Mouse (Mus musculus): ENCODE results near the gene Arid5b. TPM values are rescaled to one million over a fixed set of nuclear protein-coding genes. Genes with fewer than 3 reads are reported as not detected.

Gene Arid5b
- polyA plus RNA-seq, 1 experiment from 2014 or later: 44.2 TPM

GRCm38 (mm10) chr10:68093496-68093895, 185.0 kb downstream of the Arid5b start:
- no peak overlapping the region for H3K4me3 ChIP-seq
- ATAC-seq (ENCODE audit: low FRiP score, low read depth): no peak
- H3K4me1 ChIP-seq: 0 out of 2 replicates have a peak, but pooled peaks cover 7% of the 10 kb centered on the region
- no peak overlapping the region for H3K4me2 ChIP-seq (replicated peaks)
- no peak overlapping the region for H3K27ac ChIP-seq
- no peaks in the 10 kb centered on the region for H3K27me3 ChIP-seq
- H3K9me3 ChIP-seq: no peaks in the 10 kb centered on the region
- peaks cover 50% of the 10 kb centered on the region for H3K36me3 ChIP-seq
- H3K9ac ChIP-seq: no peak overlapping the region
- 89% methylated on average over 3 of the region's 3 CpGs for WGBS

DNA sequence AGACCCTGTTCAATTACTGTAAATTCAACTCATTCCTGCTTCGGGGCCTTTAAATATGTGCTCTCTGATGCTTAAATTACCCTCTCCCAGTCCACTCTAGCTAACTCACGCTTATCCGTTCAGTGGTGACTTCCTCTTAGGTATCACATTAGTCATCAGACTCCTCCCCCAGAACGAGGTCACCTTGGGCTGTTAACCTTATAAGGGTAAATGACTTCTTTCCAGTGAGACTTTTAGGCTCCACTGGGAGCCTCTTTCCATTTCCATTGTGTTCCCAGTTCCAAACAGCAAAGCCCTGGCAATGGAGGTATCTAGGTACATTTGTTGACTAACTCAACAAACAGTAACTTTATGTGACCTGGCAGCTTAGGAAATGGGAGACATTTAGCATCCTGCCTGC, 186.7 kb downstream of the Arid5b start:
- WGBS: 80% methylated on average over 4 of the region's 4 CpGs
- Histone ChIP-seq H3K27ac (no peak overlapping the region), H3K4me3 (no peak overlapping the region), H3K4me1 (peaks cover 9% of the 10 kb centered on the region; the same call in 1 of the 2 replicates), H3K36me3 (peaks cover 34% of the 10 kb centered on the region), H3K4me2 (replicated peaks) (no peak overlapping the region), H3K27me3 (no peaks in the 10 kb centered on the region), H3K9me3 (no peaks in the 10 kb centered on the region), H3K9ac (no peak overlapping the region)
- ATAC-seq (ENCODE audit: low FRiP score, low read depth): no peak

GRCm38 (mm10) chr10:68091011-68091410, 187.5 kb downstream of the Arid5b start:
- Histone ChIP-seq H3K9me3 (no peaks in the 10 kb centered on the region), H3K27ac (no peak overlapping the region), H3K4me3 (no peak overlapping the region), H3K36me3 (peaks cover 25% of the 10 kb centered on the region), H3K4me2 (replicated peaks) (no peak overlapping the region), H3K27me3 (no peaks in the 10 kb centered on the region), H3K9ac (no peak overlapping the region), H3K4me1 (peaks cover 12% of the 10 kb centered on the region; the same call in 1 of the 2 replicates)
- 92% methylated on average over 11 of the region's 11 CpGs for WGBS
- no peak for ATAC-seq (ENCODE audit: low FRiP score, low read depth)

GRCm38 (mm10) chr10:68090544-68090943, 188.0 kb downstream of the Arid5b start:
- Histone ChIP-seq H3K4me1 (peaks cover 12% of the 10 kb centered on the region; the same call in 1 of the 2 replicates), H3K4me2 (replicated peaks) (no peak overlapping the region), H3K36me3 (peaks cover 21% of the 10 kb centered on the region), H3K9ac (no peak overlapping the region), H3K27ac (no peak overlapping the region), H3K4me3 (no peak overlapping the region), H3K9me3 (no peaks in the 10 kb centered on the region), H3K27me3 (no peaks in the 10 kb centered on the region)
- ATAC-seq (ENCODE audit: low FRiP score, low read depth): no peak
- 59% methylated on average over 3 of the region's 3 CpGs for WGBS

GRCm38 (mm10) chr10:68090197-68090535, 188.4 kb downstream of the Arid5b start:
- H3K4me3 ChIP-seq: no peak overlapping the region
- H3K4me2 ChIP-seq (replicated peaks): no peak overlapping the region
- 62% methylated on average over 4 of the region's 4 CpGs for WGBS
- H3K9ac ChIP-seq: no peak overlapping the region
- ATAC-seq (ENCODE audit: low FRiP score, low read depth): no peak; the same call in 1 of the 2 replicates
- no peaks in the 10 kb centered on the region for H3K9me3 ChIP-seq
- no peaks in the 10 kb centered on the region for H3K27me3 ChIP-seq
- peaks cover 17% of the 10 kb centered on the region for H3K36me3 ChIP-seq
- H3K4me1 ChIP-seq: peaks cover 12% of the 10 kb centered on the region; the same call in 1 of the 2 replicates
- no peak overlapping the region for H3K27ac ChIP-seq

DNA sequence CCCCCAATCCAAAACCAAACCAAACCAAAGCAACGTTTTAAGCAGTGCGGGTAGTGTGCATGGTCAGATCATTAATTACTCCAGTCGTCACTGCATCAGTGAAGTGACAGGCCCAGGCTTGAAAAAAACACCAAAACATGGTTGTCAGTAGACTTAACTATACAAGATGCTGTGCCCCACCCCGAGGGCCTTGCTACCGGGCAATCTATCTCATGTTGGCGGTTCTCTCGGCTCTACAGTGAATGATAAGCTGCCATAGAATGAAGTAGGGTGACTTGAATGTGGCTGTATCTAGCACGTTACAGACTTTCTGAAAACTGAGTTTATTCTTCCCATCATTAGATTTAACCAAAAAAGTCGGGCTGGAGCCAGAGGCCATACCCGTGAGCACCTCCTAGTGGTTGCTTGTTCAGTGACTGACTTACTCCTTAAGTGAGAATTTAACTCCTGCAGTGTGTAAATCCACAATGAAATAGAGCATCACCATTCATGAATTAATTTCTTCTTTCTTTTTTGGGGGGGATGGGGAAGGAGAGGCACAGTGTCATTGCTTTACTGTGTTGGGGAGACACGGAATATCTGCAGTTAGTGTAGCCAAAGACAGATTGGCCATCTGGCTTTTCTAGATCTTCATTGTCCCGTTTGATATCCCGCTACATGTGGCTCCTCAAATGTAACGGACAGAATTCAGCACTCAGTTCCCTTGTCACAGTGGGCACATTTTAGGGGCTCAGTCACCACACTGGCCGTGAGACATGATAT, 188.9 kb downstream of the Arid5b start:
- Histone ChIP-seq H3K4me2 (replicated peaks) (no peak overlapping the region), H3K27me3 (no peaks in the 10 kb centered on the region), H3K36me3 (peaks cover 11% of the 10 kb centered on the region), H3K9ac (no peak overlapping the region), H3K27ac (no peak overlapping the region), H3K9me3 (no peaks in the 10 kb centered on the region), H3K4me3 (no peak overlapping the region), H3K4me1 (peaks cover 12% of the 10 kb centered on the region; the same call in 1 of the 2 replicates)
- ATAC-seq (ENCODE audit: low FRiP score, low read depth): no peak
- 67% methylated on average over 15 of the region's 15 CpGs for WGBS

- Histone ChIP-seq H3K4me2 (replicated peaks) (no peak overlapping the region), H3K27me3 (no peaks in the 10 kb centered on the region), H3K4me1 (peaks cover 12% of the 10 kb centered on the region; the same call in 1 of the 2 replicates), H3K27ac (no peak overlapping the region), H3K4me3 (no peak overlapping the region), H3K9me3 (no peaks in the 10 kb centered on the region), H3K36me3 (no peaks in the 10 kb centered on the region), H3K9ac (no peak overlapping the region)
- 72% methylated on average over 3 of the region's 3 CpGs for WGBS
- no peak for ATAC-seq (ENCODE audit: low FRiP score, low read depth)
Measured at GRCm38 (mm10) chr10:68087722-68088121, 190.8 kb downstream of the Arid5b start.

DNA sequence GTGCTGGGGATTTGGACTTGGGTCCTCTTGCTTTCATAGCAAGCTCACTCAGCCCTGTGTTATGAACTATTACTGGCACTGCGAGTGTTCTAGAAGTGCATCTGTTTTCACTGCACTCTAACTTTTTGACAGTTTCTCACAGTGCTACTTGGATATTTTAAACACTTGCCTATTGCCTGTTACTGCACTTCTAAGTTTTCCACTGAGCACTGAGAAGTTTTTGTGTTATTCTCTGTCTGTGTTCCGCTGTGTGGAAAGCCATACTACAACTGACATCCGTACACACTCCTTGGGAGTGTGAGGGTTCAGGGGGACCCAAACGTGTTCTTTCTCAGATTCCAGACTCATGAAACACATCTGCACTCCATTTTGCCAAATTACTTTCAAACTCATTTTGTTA, 191.6 kb downstream of the Arid5b start:
- no peak for ATAC-seq (ENCODE audit: low FRiP score, low read depth)
- H3K36me3 ChIP-seq: no peaks in the 10 kb centered on the region
- no peak overlapping the region for H3K9ac ChIP-seq
- H3K4me3 ChIP-seq: no peak overlapping the region
- H3K27ac ChIP-seq: peak overlapping the region; percentile 48; the same call in 1 of the 2 replicates
- no peaks in the 10 kb centered on the region for H3K27me3 ChIP-seq
- no peak overlapping the region for H3K4me2 ChIP-seq (replicated peaks)
- peaks cover 12% of the 10 kb centered on the region; the same call in 1 of the 2 replicates for H3K4me1 ChIP-seq
- 44% methylated on average over 4 of the region's 4 CpGs for WGBS
- no peaks in the 10 kb centered on the region for H3K9me3 ChIP-seq

- H3K4me3 ChIP-seq: no peak overlapping the region
- no peak overlapping the region for H3K4me2 ChIP-seq (replicated peaks)
- no peaks in the 10 kb centered on the region for H3K36me3 ChIP-seq
- H3K9me3 ChIP-seq: no peaks in the 10 kb centered on the region
- H3K4me1 ChIP-seq: peaks cover 17% of the 10 kb centered on the region; the same call in 1 of the 2 replicates
- ATAC-seq (ENCODE audit: low FRiP score, low read depth): no peak
- no peaks in the 10 kb centered on the region for H3K27me3 ChIP-seq
- 73% methylated on average over 4 of the region's 4 CpGs for WGBS
- H3K9ac ChIP-seq: no peak overlapping the region
- H3K27ac ChIP-seq: no peak overlapping the region
Measured at GRCm38 (mm10) chr10:68085574-68085973, 193.0 kb downstream of the Arid5b start.

GRCm38 (mm10) chr10:68081712-68082111, 196.8 kb downstream of the Arid5b start:
- no peak for ATAC-seq (ENCODE audit: low FRiP score, low read depth)
- H3K36me3 ChIP-seq: no peaks in the 10 kb centered on the region
- peaks cover 6% of the 10 kb centered on the region; the same call in 1 of the 2 replicates for H3K4me1 ChIP-seq
- no peak overlapping the region for H3K27ac ChIP-seq
- H3K4me2 ChIP-seq (replicated peaks): no peak overlapping the region
- no peak overlapping the region for H3K9ac ChIP-seq
- 55% methylated on average over 6 of the region's 6 CpGs for WGBS
- no peaks in the 10 kb centered on the region for H3K9me3 ChIP-seq
- no peak overlapping the region for H3K4me3 ChIP-seq
- no peaks in the 10 kb centered on the region for H3K27me3 ChIP-seq

DNA sequence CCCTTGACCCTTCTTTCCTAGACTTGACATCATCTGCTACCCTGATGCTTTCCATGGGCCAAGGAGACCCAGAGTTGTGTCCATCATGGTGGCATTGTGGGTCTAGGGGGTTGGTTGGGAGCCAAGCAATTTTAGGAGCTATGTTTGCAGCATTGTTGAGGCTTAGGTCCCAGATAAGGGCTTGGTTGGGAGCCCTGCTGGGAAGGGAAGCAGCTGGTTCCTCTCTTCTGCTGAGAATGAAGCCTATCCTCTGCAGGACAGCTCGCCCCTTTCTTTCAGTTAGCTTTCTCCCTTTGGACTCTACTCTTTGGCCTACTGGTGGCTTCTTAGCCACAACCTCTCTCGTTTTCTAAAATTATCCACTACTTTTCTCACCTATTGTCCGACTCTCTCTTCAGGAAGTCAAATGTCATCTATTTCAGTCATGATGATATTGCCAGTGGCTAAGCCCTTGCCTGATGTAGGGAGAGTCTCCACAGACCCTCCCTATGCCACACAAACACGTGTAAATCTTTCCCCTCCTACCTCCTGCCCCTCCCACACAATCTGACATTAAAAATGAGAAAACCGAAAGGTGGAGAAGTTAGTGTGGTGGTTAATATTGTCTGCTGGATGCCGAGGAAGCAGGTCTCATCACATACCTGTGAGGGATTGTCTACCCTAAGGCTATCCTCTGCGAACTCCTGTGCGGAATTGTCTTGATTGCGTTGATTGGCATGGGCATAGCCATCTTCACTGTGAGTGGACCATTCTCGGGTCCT, 198.4 kb downstream of the Arid5b start:
- Histone ChIP-seq H3K9me3 (no peaks in the 10 kb centered on the region), H3K27me3 (no peaks in the 10 kb centered on the region), H3K4me3 (no peak overlapping the region), H3K4me2 (replicated peaks) (no peak overlapping the region), H3K27ac (no peak overlapping the region), H3K9ac (no peak overlapping the region), H3K4me1 (peaks cover 5% of the 10 kb centered on the region; the same call in 1 of the 2 replicates), H3K36me3 (no peaks in the 10 kb centered on the region)
- no peak for ATAC-seq (ENCODE audit: low FRiP score, low read depth)
- WGBS: 78% methylated on average over 10 of the region's 10 CpGs

DNA sequence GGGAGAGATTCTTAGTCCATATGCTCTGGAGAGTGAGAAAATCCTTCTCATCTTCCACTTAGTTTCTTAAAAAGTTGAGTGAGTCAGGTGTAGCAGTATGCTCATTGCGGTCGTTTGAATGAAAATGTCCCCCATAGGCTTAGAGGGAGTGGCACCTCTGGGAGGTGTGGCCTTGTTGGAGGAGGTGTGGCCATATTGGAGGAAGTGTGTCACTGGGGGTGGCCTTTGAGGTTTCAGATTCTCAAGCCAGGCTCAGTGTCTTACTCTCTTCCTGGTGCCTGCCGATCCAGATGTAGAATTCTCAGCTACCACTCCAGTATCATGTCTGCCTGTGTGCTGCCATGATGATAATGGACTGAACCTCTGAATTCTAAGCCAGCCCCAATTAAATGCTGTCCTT, 199.8 kb downstream of the Arid5b start:
- Histone ChIP-seq H3K9me3 (no peaks in the 10 kb centered on the region), H3K27me3 (no peaks in the 10 kb centered on the region), H3K36me3 (no peaks in the 10 kb centered on the region), H3K4me1 (peaks cover 5% of the 10 kb centered on the region; the same call in 1 of the 2 replicates), H3K4me2 (replicated peaks) (no peak overlapping the region), H3K4me3 (no peak overlapping the region), H3K27ac (no peak overlapping the region), H3K9ac (no peak overlapping the region)
- WGBS: 95% methylated on average over 3 of the region's 3 CpGs
- no peak for ATAC-seq (ENCODE audit: low FRiP score, low read depth)

All from limb, embryonic 13.5 days (tissue).